Mouse (Mus musculus): Measurements from ENCODE around the gene Fchsd2. TPM values are rescaled to one million over a fixed set of nuclear protein-coding genes. Genes with fewer than 3 reads are reported as not detected.

The Fchsd2 gene
- total RNA-seq, 2 experiments from 2014 or later, result 8.8 to 9.3 TPM

DNA sequence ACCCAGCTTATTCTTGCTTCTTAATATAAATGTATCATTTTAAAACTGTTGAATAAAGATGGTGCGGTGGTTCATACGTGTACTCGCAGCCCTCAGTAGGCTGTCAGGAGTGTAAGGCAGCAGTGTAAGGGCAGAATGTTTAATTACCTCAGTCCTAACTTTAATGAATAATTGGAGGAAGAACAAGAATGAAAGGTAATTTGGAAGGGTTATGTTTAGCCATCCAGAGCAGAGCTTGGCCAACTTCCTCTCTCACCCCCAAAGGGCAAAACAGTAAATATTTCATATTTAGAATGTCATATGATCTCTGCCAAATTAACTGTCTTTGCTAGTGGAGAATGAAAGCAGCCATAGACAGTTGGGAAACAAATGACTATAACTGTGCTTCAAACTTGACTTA, 62.6 kb downstream of the Fchsd2 start:
- intact Hi-C loops (cut with DNase I; ENCODE audit: low total_unique reads), result no loop called here
- no peak for DNase-seq

DNA sequence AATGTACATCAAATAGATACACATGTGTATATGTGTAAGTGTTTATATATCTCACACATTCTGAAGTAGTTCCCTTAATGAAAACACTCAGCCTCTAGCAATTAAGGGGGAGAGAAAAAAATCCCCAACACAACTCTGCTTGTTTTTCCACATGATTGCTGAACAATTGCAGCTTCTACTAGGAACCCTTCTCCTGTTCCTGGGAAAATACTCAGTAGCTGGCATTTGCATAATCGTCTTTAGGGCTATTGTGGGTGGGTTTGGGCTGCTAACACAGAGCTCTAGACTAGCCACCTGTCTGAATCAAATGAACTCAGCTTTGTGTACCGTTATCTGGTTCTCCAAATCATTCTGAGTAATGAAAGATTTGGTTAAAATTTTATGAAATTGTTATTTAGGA, 67.6 kb downstream of the Fchsd2 start:
- intact Hi-C loops (cut with DNase I; ENCODE audit: low total_unique reads), result no loop called here
- DNase-seq, result no peak

DNA sequence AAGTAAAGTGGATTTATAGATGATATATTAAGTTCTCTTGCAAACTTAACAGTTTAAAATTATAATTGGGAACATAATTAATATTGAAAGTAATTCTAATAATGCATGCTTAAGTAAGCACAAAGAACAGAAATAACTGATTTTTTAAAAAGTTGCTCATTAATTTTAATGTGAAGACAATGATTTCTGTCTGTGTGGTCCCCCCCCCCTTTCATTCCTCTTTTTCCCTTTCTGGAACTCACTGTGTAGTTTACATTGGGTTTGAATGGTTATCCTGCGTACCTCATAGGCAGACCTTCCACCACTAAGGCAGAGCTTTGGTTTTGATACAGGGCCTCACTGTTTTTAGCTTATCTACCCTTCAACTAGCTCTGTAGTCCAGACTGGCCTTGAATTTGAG, 70.1 kb downstream of the Fchsd2 start:
- no peak for DNase-seq
- intact Hi-C loops (cut with DNase I; ENCODE audit: low total_unique reads), result no loop called here

DNA sequence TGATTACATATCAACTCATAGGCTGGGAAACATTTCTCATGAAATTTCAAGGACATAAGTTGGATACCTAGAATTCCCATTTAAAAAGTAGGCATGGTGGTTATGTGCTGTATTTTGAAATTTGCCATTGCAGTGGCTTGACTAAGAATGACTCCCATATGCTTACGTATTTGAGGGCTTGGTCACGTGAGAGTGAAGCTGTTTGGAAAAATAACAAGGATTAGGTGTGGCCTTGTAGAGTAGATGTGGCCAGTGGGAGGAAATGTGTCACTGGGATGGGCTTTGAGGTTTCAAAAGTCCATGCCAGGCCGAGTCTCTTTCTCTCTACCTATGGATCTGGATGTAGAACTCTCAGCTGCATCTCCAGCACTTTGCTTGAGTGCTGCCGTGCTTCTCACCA, 71.2 kb downstream of the Fchsd2 start:
- intact Hi-C loops (cut with DNase I; ENCODE audit: low total_unique reads), result no loop called here
- no peak for DNase-seq

DNA sequence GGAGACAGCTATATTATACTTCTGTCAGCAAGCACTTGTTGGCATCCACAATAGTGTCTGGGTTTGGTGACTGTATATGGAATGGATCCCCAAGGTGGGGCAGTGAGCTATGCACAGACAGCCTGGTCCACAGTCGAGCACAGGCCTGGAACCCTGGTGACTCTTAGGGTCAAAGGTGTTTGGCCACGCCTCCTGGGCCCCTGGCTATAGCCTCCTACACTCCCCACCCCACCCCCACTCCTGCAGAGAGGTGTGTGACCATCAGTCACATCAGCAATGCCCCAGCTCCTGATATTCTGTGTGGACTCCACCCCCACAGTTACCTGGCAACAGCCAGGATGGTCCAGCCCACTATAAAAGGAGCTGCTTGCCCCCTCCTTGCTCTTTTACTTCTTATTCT, 73.9 kb downstream of the Fchsd2 start:
- intact Hi-C loops (cut with DNase I; ENCODE audit: low total_unique reads), result no loop called here
- no peak for DNase-seq

DNA sequence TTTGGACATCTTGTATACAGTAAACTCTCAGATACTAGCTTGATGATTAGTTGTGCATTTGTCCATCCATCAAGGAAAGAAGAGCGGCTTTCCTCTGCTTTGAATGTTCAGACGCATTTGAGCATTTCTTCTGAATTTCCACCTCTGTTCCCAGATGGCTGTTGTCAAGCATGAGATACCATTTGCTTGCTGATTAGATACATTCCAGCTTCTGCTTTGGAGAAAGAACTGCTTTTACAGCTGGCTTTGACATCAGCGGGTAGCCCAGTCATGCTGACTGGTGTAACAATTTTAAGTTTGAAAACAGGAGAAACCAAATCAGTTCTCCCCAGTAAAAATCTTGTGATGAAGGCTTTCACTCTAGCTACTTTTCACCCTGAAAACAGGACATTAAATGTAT, 77.8 kb downstream of the Fchsd2 start:
- no peak for DNase-seq
- intact Hi-C loops (cut with DNase I; ENCODE audit: low total_unique reads), result no loop called here

DNA sequence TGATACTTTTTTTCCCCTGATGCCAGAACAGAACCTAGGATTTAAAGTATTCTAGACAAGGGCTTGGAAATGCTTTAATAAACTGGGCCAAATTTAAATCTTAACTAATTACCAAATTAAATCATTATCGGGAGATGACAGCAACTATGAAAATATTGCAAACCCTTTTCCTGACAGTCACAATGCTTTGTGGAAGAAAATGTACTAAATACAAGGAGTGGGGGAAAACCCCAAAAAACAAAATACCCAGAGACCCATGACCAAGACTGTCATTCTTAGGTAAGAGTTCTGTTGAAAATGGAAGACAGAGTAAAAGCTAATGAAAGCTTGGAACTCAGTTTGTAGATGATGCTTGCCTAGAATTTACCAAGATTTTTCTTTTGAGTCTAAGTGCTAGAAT, 78.3 kb downstream of the Fchsd2 start:
- DNase-seq, result no peak
- intact Hi-C loops (cut with DNase I; ENCODE audit: low total_unique reads), result no loop called here

DNA sequence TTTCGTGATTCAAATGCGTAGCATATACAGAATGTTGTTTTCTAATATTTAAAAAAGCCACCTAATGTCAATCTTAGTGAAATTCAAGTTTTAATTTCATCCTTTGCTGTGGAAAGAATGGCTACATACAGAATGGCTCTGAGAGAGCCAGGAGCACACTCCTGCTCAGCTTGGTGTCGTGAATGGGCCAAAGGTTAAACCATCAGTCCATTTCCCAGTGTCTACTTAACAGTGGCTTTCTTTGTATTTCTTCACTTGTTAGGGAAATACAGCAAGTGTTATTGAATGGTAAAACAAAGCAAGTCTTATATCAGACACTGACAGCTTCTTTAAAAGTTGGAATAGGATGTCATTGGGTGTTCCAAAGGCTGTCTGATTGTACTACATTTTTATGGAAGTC, 80.7 kb downstream of the Fchsd2 start:
- no peak for DNase-seq
- intact Hi-C loops (cut with DNase I; ENCODE audit: low total_unique reads), result no loop called here

DNA sequence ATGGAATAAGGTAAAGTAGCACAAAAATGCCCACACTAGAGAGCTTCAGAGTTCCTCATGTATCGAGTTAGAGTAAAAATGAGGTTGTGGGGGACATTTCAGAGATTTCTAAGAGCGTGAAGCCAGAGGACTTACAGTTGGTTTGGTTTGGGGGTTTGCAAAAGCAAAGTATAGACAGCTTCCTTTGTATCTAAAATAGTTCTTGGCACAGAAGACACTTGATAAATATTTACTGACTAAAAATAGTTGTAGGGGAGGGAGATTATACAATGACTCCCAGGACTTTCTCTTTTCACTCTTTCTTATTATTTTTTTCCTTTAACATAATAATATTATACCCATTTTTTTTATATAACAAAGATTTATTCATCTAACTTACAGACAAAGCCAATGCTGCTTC, 86.1 kb downstream of the Fchsd2 start:
- intact Hi-C loops (cut with DNase I; ENCODE audit: low total_unique reads), result no loop called here
- no peak for DNase-seq

DNA sequence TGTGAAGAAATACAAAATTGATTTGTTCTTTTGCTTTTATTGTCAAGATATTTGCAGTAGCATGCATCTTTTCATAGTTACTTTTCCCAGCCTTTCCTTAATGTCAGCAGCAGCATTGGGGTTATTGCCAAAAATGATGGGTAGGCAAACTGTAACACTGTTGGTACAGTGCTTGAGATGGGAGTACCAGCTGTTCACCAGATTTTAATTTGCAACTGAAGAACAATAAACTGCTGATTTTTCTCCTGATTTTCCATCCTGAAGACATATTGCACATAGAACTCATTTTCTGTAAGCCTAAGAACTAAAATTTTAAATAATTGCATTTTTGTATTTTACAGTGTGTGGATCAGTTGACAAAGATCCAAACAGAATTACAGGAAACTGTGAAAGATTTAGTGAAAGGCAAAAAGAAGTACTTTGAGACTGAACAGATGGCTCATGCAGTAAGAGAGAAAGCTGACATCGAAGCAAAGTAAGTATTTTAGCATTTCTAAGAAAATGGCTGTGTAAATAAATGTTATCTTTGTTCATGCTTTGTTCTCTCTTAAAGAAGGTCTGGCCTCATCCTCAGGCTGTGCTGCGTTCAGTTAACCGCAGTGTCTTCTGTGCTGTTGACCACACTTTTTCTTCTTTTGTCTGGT, 98.8 kb downstream of the Fchsd2 start:
- intact Hi-C loops (cut with DNase I; ENCODE audit: low total_unique reads), result no loop called here
- no peak for DNase-seq

DNA sequence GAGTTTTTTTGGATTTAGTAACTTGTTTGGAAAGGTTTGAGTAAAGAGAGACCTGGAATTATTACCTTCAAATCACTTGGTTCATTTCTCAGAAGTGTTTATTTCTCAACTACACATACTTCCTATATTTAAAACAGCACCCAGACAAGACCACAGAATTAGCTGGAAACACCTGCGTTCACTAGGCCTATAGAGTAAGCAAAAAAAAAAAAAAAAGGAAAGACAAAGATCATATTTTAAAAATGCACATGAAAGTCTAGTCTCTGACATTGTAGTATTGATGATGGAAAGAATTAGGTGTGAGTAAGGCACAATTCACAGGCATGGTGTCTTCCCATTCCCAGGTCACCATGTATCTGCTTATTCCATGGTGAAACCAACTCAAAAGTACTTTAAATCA, 118.2 kb downstream of the Fchsd2 start:
- DNase-seq, result no peak
- intact Hi-C loops (cut with DNase I; ENCODE audit: low total_unique reads), result no loop called here

DNA sequence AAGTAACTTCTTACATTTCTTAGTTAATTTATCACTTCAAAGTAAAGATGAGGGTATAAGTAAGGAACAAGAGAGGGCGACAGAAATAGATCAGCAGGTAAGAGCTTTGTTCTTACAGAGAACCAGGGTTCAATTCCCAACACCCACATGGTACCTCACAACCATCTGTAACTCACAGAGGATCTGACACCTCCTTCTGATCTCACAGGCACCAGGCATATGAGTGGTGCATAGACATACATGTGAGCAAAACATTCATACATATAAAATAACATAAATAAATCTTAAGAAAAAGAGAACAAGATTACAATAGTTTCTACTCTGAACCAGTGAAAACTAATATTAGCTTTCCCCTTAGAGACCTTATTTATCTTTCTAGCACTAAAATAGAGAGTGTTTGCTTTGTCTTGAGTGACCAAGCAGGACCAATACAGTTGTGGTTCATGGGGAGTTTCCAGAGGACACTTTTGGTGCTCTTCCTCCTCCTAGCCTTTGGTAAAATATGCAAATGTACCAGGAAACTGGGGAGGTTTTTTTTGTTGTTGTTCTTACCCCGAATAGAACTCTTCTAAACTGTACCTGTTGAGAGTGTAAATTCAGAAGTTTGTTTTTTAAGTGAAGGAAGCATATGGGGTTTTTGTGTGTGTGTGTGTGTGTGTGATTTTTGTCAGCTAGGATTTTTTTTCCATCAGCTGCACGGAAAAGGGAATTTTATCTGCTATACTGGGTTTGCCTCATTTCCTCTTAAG, 121.0 kb downstream of the Fchsd2 start:
- DNase-seq, result no peak
- intact Hi-C loops (cut with DNase I; ENCODE audit: low total_unique reads), result no loop called here

DNA sequence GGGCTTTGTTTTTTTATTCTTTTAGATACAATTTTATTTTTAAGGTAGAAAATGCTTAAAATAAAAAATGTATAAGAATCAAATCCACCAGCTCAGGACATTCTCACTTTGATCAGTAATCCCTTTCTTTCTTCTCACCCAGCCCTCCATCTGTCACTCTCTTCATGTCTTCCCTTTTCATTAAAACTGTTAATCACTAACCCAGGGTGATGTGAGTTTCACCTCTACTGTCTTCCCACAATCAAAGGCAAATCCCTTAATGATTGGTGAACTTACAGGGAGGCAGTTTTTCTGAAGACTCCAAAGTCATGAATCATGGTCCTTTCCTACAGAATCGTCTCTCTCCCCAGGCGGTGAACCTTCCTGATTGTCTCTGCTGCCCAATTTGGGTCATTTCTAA, 124.1 kb downstream of the Fchsd2 start:
- no peak for DNase-seq
- intact Hi-C loops (cut with DNase I; ENCODE audit: low total_unique reads), result no loop called here

DNA sequence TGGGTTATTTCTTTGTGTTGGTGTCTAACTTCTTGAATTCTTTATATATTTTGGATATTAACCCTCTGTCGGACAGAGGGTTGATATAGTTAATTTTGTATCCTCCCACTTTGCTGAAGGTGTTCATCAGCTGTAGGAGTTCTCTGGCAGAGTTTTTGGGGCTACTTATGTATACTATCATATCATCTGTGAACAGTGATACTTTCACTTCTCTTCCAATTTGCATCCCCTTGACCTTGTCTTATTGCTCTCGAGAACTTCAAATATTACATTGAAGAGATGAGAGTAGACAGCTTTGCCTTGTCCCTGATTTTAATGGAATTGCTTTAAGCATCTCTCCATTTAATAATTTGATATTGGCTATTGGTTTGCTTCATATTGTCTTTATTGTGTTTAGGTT, 130.8 kb downstream of the Fchsd2 start:
- intact Hi-C loops (cut with DNase I; ENCODE audit: low total_unique reads), result no loop called here
- DNase-seq, result no peak

DNA sequence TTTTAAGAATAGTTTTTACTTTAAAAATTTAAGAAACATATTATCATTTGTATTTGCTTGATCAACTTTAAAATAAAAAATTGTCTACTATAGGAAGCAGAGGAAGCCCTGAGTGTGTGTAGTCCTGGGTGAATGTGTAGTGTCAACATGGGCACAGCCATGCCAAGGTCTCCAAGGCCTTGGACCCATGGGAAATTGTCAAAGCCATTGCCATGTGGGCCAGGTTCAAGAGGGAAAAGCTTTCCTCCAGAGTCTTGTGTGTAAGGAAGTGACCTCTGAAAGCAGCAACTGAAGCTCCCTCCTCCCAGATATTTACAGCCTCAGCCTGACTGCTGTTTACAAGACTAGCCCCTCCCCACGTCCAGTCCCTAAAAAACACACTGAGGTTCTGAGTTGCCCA, 136.7 kb downstream of the Fchsd2 start:
- no peak for DNase-seq
- intact Hi-C loops (cut with DNase I; ENCODE audit: low total_unique reads), result loop anchor here (5.0 kb wide), 1 partner anchor 122 kb away; no protein-coding TSS in a partner anchor

DNA sequence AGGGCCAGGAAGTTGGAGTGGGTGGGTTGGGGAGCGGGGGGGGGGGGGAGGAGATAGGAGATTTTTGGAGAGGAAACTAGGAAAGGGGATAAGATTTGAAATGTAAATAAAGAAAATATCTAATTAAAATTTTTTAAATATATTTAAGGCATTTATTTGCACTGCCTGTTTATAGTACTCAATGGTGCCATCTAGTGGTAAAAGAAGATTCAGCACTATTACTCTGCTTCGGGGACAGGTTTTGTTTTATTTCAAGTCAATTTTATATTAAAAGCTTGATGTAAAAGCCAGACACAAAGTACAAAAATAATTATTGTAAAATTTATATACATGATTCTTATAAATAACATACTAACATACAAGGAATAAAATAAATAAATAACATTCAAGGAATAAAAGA, 138.8 kb downstream of the Fchsd2 start:
- intact Hi-C loops (cut with DNase I; ENCODE audit: low total_unique reads), result loop anchor here (2.0 kb wide), 1 partner anchor 171 kb away; no protein-coding TSS in a partner anchor

DNA sequence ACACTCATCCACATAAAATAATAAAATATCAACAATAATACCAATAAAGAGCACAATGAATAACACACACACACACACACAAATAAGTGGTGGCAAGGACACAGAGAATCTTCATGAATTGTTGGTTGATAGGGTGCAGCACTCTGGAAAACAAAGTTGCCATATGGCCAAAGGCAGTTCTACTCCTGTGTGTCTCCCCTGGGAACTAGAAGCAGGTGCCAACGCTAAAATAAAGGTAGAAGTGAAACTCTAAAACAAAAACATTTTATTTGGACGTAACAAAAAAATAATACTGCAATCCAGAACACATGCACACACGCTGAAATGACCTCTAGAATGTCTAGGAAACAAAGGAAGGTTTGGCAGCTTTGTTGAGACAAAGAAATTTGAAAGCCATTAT, 140.1 kb downstream of the Fchsd2 start:
- intact Hi-C loops (cut with DNase I; ENCODE audit: low total_unique reads), result no loop called here
- no peak for DNase-seq

More for the DNA sequence above, 138.8 kb downstream of the Fchsd2 start:
- DNase-seq, result no peak

DNA sequence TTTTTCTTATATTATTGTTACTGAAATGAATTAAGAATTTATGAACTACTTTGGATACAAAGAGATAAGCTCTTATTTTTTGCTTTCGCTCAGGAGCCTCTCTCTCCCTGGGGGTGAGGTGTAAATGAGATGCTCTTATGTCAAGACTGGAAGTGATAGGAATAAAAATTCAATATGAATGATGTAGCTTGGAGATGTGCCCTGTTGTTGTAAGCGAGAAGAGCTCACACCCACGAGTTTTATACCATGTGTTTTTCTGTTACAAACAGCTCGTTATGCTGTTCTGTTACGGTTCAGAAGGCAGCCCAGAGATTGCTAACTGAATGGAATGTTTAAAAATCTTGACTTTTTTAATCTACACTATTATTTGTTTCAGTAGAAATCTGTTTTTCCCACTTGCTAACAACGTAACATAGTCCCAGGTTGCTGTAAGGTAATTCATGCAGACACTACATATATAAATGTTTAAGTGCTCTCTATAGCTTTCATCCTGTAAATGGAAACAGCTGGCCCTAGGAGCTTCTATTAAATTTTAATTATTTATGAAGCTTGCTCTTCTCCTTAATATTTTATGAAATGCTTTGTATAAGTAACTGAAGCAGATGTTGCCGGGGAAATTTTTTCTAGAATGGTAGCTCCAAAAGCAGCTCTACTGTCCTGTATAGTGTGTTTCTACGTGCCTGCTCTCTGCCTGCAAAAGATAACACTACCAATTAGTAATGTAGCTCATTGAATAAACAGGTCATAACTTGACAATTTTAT, 144.2 kb downstream of the Fchsd2 start:
- DNase-seq, result no peak
- intact Hi-C loops (cut with DNase I; ENCODE audit: low total_unique reads), result no loop called here

DNA sequence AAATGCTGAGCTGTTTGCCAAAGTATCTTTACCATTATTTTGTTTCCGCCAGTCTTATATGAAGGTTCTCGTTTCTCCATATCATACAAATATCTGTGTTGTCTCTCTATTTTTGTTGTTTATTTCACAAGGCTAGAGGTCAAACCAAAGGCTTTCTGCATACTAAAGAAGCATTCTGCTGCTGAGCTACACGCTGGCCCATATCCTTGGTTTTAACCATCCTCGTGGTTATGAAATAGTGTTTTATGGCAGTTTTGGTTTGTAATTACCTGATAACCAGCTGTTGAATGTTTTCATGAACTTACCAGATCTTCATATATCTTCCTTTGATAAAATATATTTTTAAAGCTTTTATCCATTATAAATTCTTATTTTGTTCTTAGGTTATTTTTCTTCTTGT, 156.1 kb downstream of the Fchsd2 start:
- no peak for DNase-seq
- intact Hi-C loops (cut with DNase I; ENCODE audit: low total_unique reads), result no loop called here

DNA sequence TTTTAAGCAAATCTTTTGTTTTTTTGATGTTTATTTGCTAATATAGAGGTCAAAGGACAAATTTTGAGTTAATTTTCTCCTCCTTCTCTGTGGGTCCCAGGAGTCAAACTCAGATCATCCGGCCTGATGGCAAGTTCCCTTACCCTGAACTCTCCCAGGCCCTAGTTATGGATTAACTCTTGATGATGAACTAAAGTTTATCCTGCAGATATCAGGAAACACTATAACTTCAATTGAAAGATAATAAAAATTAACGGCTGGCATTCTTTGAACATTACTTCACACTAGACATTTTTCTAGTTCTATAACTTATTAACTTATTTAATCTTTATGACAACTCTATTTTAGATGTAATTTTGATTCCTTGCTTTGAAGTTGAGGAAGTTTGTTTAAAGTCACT, 156.5 kb downstream of the Fchsd2 start:
- no peak for DNase-seq
- intact Hi-C loops (cut with DNase I; ENCODE audit: low total_unique reads), result no loop called here

DNA sequence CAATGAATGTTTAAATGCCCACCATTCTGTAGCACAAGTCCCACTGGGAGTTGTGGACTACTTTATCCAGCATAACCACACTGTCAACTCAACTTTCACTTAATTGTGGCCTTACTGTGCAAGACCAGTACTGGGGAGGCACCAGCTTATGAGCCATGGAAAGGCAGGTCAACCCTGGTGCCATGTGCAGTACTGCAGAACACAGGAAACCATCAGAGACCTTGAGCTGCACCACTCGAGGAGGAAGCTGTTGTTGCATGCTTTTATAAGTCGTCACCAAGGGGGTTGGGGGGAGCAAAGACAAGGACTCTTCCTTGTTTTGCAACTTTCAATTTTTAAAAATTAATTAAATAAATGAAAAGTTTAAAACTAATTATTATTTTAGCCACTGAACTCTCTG, 160.4 kb downstream of the Fchsd2 start:
- intact Hi-C loops (cut with DNase I; ENCODE audit: low total_unique reads), result no loop called here

More for the DNA sequence above, 160.4 kb downstream of the Fchsd2 start:
- no peak for DNase-seq

All from gastrocnemius, postnatal 14 days (tissue).